Mouse (Mus musculus) embryo, embryonic 9.5 days (tissue): ENCODE data around the gene Foxk1.

Experiments used
- DNase-seq: peaks from one replicate; pipeline ENCODE4 v3.0.0-alpha.2; 2017; ENCODE audit errors: extremely low spot score

The Foxk1 gene

GRCm38 (mm10) chr5:142444791-142445531 is 43.7 kb downstream of the Foxk1 start:
- no peak for DNase-seq

GRCm38 (mm10) chr5:142445709-142446108 is 44.4 kb downstream of the Foxk1 start:
- no peak for DNase-seq

- DNase-seq: peak; percentile 93
Observed at GRCm38 (mm10) chr5:142448076-142448475, 46.8 kb downstream of the Foxk1 start.

GRCm38 (mm10) chr5:142448623-142449022 is 47.3 kb downstream of the Foxk1 start:
- DNase-seq: no peak

- no peak for DNase-seq
Observed at GRCm38 (mm10) chr5:142450846-142451245, 49.5 kb downstream of the Foxk1 start.

- DNase-seq: peak; percentile 83
Observed at GRCm38 (mm10) chr5:142451759-142452158, 50.5 kb downstream of the Foxk1 start.

- DNase-seq: no peak
Observed at GRCm38 (mm10) chr5:142453742-142454141, 52.4 kb downstream of the Foxk1 start.

GRCm38 (mm10) chr5:142456318-142456717 is 55.0 kb downstream of the Foxk1 start:
- no peak for DNase-seq

- DNase-seq: no peak
Observed at GRCm38 (mm10) chr5:142457345-142457744, 56.0 kb downstream of the Foxk1 start.

GRCm38 (mm10) chr5:142458791-142459557 is 57.7 kb downstream of the Foxk1 start:
- DNase-seq: no peak

- DNase-seq: no peak
Observed at GRCm38 (mm10) chr5:142459834-142460233, 58.5 kb downstream of the Foxk1 start.

- no peak for DNase-seq
Observed at GRCm38 (mm10) chr5:142461942-142462640, 60.8 kb downstream of the Foxk1 start.

- DNase-seq: no peak
Observed at GRCm38 (mm10) chr5:142462641-142462948, 61.3 kb downstream of the Foxk1 start.

GRCm38 (mm10) chr5:142463011-142463410 is 61.7 kb downstream of the Foxk1 start:
- no peak for DNase-seq

GRCm38 (mm10) chr5:142463461-142464454 is 62.5 kb downstream of the Foxk1 start, which contains the start of gene Ap5z1:
TSS of gene Ap5z1 (plus strand) at chr5:142463944.
- peak; percentile 97 for DNase-seq

GRCm38 (mm10) chr5:142468375-142468774 is 67.1 kb downstream of the Foxk1 start:
- no peak for DNase-seq

GRCm38 (mm10) chr5:142469796-142470195 is 68.5 kb downstream of the Foxk1 start:
- DNase-seq: no peak

- no peak for DNase-seq
Observed at GRCm38 (mm10) chr5:142473696-142474095, 72.4 kb downstream of the Foxk1 start.

GRCm38 (mm10) chr5:142475669-142476068 is 74.4 kb downstream of the Foxk1 start:
- no peak for DNase-seq

- no peak for DNase-seq
Observed at GRCm38 (mm10) chr5:142477346-142477745, 76.0 kb downstream of the Foxk1 start.

GRCm38 (mm10) chr5:142477866-142478615 is 76.7 kb downstream of the Foxk1 start:
- DNase-seq: no peak
